Mouse (Mus musculus) left cerebral cortex, postnatal 4 days (tissue): Measurements from ENCODE around the gene Atl3. TPM values are rescaled to one million over a fixed set of nuclear protein-coding genes. Genes with fewer than 3 reads are reported as not detected.

Experiments used
- DNase-seq: peaks from one replicate; pipeline ENCODE4 v3.0.0-alpha.2; 2022
- intact Hi-C: fragments of 180-260 bp; cut with DNase I; formaldehyde crosslinking; loops from one replicate; pipeline ENCODE4 v1.15.1; 2025
- total RNA-seq, 2 experiments: library from RNA; stranded (reverse); gene quantifications; 2 replicates each; pipeline ENCODE4 v1.2.3; 2021

The Atl3 gene
- total RNA-seq, 2 experiments from 2014 or later: 23.6 to 24.6 TPM

GRCm38 (mm10) chr19:7557844-7558243, 64.0 kb downstream of the Atl3 start:
- intact Hi-C loops: no loop called here
- no peak for DNase-seq

GRCm38 (mm10) chr19:7558675-7559074, 64.8 kb downstream of the Atl3 start:
- intact Hi-C loops: no loop called here
- DNase-seq: no peak

GRCm38 (mm10) chr19:7559986-7560385, 66.1 kb downstream of the Atl3 start:
- no peak for DNase-seq
- intact Hi-C loops: no loop called here

- intact Hi-C loops: no loop called here
- no peak for DNase-seq
Observed at GRCm38 (mm10) chr19:7561456-7561855, 67.6 kb downstream of the Atl3 start.

- intact Hi-C loops: no loop called here
- DNase-seq: no peak
Observed at GRCm38 (mm10) chr19:7562601-7563129, 68.8 kb downstream of the Atl3 start.

GRCm38 (mm10) chr19:7563676-7564075, 69.8 kb downstream of the Atl3 start:
- intact Hi-C loops: no loop called here
- DNase-seq: no peak

- intact Hi-C loops: no loop called here
- DNase-seq: no peak
Observed at GRCm38 (mm10) chr19:7564457-7564856, 70.6 kb downstream of the Atl3 start.

- no peak for DNase-seq
- intact Hi-C loops: no loop called here
Observed at GRCm38 (mm10) chr19:7566826-7567225, 73.0 kb downstream of the Atl3 start.

GRCm38 (mm10) chr19:7568364-7568763, 74.5 kb downstream of the Atl3 start:
- no peak for DNase-seq
- intact Hi-C loops: no loop called here

- DNase-seq: no peak
- intact Hi-C loops: no loop called here
Observed at GRCm38 (mm10) chr19:7569650-7570049, 75.8 kb downstream of the Atl3 start.

- no peak for DNase-seq
- intact Hi-C loops: no loop called here
Observed at GRCm38 (mm10) chr19:7576180-7576579, 82.3 kb downstream of the Atl3 start.

GRCm38 (mm10) chr19:7577710-7578109, 83.9 kb downstream of the Atl3 start:
- no peak for DNase-seq
- intact Hi-C loops: no loop called here

- DNase-seq: no peak
- intact Hi-C loops: no loop called here
Observed at GRCm38 (mm10) chr19:7581042-7581441, 87.2 kb downstream of the Atl3 start.

GRCm38 (mm10) chr19:7583101-7583500, 89.3 kb downstream of the Atl3 start:
- intact Hi-C loops: no loop called here
- DNase-seq: no peak

GRCm38 (mm10) chr19:7583599-7583998, 89.8 kb downstream of the Atl3 start:
- DNase-seq: no peak
- intact Hi-C loops: no loop called here

GRCm38 (mm10) chr19:7585279-7585678, 91.4 kb downstream of the Atl3 start:
- intact Hi-C loops: no loop called here
- no peak for DNase-seq

GRCm38 (mm10) chr19:7585764-7586163, 91.9 kb downstream of the Atl3 start:
- intact Hi-C loops: no loop called here
- no peak for DNase-seq

Other genes with a start within 250 kb of the Atl3 start
- gene Rcor2, start 226.7 kb upstream of the Atl3 start, total RNA-seq: 10 to 100 TPM; 29.7 to 30.4 TPM
- 100 to 1,000 TPM in 1 of 2 experiments, 10 to 100 TPM in 1; 91.2 to 108 TPM for gene Mark2, start 152.2 kb upstream of the Atl3 start, total RNA-seq
- gene Spindoc, start 111.0 kb upstream of the Atl3 start, total RNA-seq: 10 to 100 TPM; 38.9 to 43.9 TPM
- gene 2700081O15Rik, start 76.4 kb upstream of the Atl3 start, total RNA-seq: 100 to 1,000 TPM; 145 to 166 TPM
- 100 to 1,000 TPM; 589 to 625 TPM for gene Rtn3, start 10.8 kb upstream of the Atl3 start, total RNA-seq
- 1 to 10 TPM; 5.5 to 5.6 TPM for gene Pla2g16, start 63.4 kb downstream of the Atl3 start, total RNA-seq
- gene Lgals12, start 113.2 kb downstream of the Atl3 start, total RNA-seq: under 1 TPM; 0.38 to 0.64 TPM
- not detected for gene Hrasls5, start 118.5 kb downstream of the Atl3 start, total RNA-seq
- gene Slc22a19, start 217.3 kb downstream of the Atl3 start, total RNA-seq: not detected